Mouse (Mus musculus) CD4-positive, CD25-positive, alpha-beta regulatory T cell, adult 2 months (primary cell): Measurements from ENCODE around the gene Sctr.
A peak's percentile ranks its signal among the peaks of the same experiment; 100 is the strongest.

Experiments
- DNase-seq: peaks from one replicate; pipeline ENCODE4 v3.0.0-alpha.2; 2012; ENCODE audit warnings: low read depth, low spot score

The Sctr gene

GRCm38 (mm10) chr1:120069120-120069519 lies 62.4 kb downstream of the Sctr start:
- no peak for DNase-seq

- DNase-seq: no peak
These were observed 63.5 kb downstream of the Sctr start for GRCm38 (mm10) chr1:120070168-120070567.

GRCm38 (mm10) chr1:120071133-120071532 lies 64.4 kb downstream of the Sctr start:
- DNase-seq: no peak

- DNase-seq: no peak
These were observed 66.2 kb downstream of the Sctr start for GRCm38 (mm10) chr1:120072900-120073299.

- peak; percentile 49 for DNase-seq
These were observed 67.0 kb downstream of the Sctr start, which contains the start of gene Tmem37 for GRCm38 (mm10) chr1:120073519-120074306. TSS of gene Tmem37 (minus strand) at chr1:120074074.

GRCm38 (mm10) chr1:120074307-120074702 lies 67.6 kb downstream of the Sctr start:
- DNase-seq: no peak

- DNase-seq: no peak
These were observed 68.2 kb downstream of the Sctr start for GRCm38 (mm10) chr1:120074931-120075330.

- DNase-seq: no peak
These were observed 68.8 kb downstream of the Sctr start for GRCm38 (mm10) chr1:120075507-120075906.

GRCm38 (mm10) chr1:120077746-120078410 lies 71.2 kb downstream of the Sctr start:
- no peak for DNase-seq

GRCm38 (mm10) chr1:120080632-120081031 lies 73.9 kb downstream of the Sctr start:
- DNase-seq: no peak

GRCm38 (mm10) chr1:120082957-120083585 lies 76.4 kb downstream of the Sctr start:
- DNase-seq: no peak

- no peak for DNase-seq
These were observed 77.3 kb downstream of the Sctr start for GRCm38 (mm10) chr1:120083921-120084517.

- DNase-seq: no peak
These were observed 79.0 kb downstream of the Sctr start for GRCm38 (mm10) chr1:120085696-120086095.

- DNase-seq: no peak
These were observed 80.0 kb downstream of the Sctr start for GRCm38 (mm10) chr1:120086644-120087043.

GRCm38 (mm10) chr1:120089180-120089579 lies 82.5 kb downstream of the Sctr start:
- no peak for DNase-seq

GRCm38 (mm10) chr1:120090880-120091570 lies 84.3 kb downstream of the Sctr start:
- DNase-seq: no peak

GRCm38 (mm10) chr1:120093482-120094134 lies 86.9 kb downstream of the Sctr start:
- DNase-seq: peak; percentile 90

GRCm38 (mm10) chr1:120094920-120095319 lies 88.2 kb downstream of the Sctr start:
- DNase-seq: no peak

- peak; percentile 79 for DNase-seq
These were observed 91.6 kb downstream of the Sctr start for GRCm38 (mm10) chr1:120098327-120098726.

GRCm38 (mm10) chr1:120099483-120099882 lies 92.8 kb downstream of the Sctr start:
- DNase-seq: no peak
